Mouse (Mus musculus) bone marrow, adult 2 months (tissue): Measurements from ENCODE around the gene Btbd1. TPM values are rescaled to one million over a fixed set of nuclear protein-coding genes. Genes with fewer than 3 reads are reported as not detected.

Experiments used
- H3K27ac ChIP-seq: fragments of 200-500 bp; 2 replicates; pipeline ENCODE4 v1.5.1; 2012; ENCODE audit warnings: low read depth, mild to moderate bottlenecking, control low read depth, inconsistent platforms, low read length; ENCODE audit not compliant: control insufficient read depth, poor library complexity, insufficient read depth
- H3K4me1 ChIP-seq: fragments of 200-500 bp; 2 replicates; pipeline ENCODE4 v1.6.1; 2011; ENCODE audit warnings: low read length; ENCODE audit not compliant: control insufficient read depth, insufficient read depth
- H3K4me3 ChIP-seq: fragments of 200-500 bp; replicated peaks from 2 replicates; pipeline ENCODE3; 2011; ENCODE audit warnings: mild to moderate bottlenecking, low read depth, low read length, control low read depth; ENCODE audit not compliant: control insufficient read depth
- CTCF ChIP-seq: fragments of 200-500 bp; IDR thresholded peaks from 2 replicates; pipeline ENCODE4 v1.5.1; 2011; ENCODE audit warnings: low read length, control low read depth; ENCODE audit not compliant: control insufficient read depth, insufficient read depth
- POLR2A ChIP-seq: fragments of 200-500 bp; IDR thresholded peaks from 2 replicates; pipeline ENCODE4 v1.6.1; 2011; ENCODE audit warnings: low read depth, mild to moderate bottlenecking, control low read depth, low read length, borderline replicate concordance; ENCODE audit not compliant: control insufficient read depth
- WGBS: fragments of 180-500 bp; shearing (Covaris S2); methylation state at CpG from one replicate; pipeline ENCODE4 v1.1.7; 2018; 5-methylcytosine and 5-hydroxymethylcytosine counted together
- polyA plus RNA-seq: library from polyadenylated mRNA; stranded (reverse); fragments of >200 nt; gene quantifications from 2 replicates; pipeline ENCODE4 v1.2.4, GENCODE M21; 2011; ENCODE audit warnings: low replicate concordance; ENCODE audit not compliant: missing spikeins, insufficient read depth, insufficient read length

Btbd1 gene
- polyA plus RNA-seq, 1 experiment = 37.0 TPM

- Histone ChIP-seq H3K4me1 (peaks cover 9% of the 10 kb centered on the region; the same call in 1 of the 2 replicates), H3K27ac (peak overlapping the region; percentile 90), H3K4me3 (peak overlapping the region; percentile 84)
- TF ChIP-seq POLR2A (no peak), CTCF (no peak)
- 20% methylated on average over 24 of the region's 24 CpGs for WGBS
Observed at GRCm38 (mm10) chr7:81862587-81863583, 33.7 kb upstream of the Btbd1 start.

DNA sequence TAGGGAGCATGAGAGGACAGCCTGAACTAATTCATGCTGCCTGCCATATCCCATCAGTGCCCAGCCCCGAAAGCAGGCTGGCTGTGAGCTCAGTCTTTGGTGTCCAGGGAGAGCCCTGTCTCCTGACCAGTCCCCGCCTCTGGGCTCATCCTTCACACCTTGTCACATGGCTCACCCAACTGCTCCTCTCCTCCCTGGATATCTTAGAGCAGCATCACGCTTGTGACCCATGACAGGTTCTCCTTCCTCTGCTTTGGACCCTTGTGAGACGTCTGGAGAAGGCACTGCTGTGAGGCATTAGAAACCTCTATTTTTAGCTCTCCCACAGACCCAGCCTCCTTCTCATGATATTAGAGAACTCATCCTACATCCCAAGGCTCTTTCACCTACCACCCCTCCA, 32.7 kb upstream of the Btbd1 start:
- TF ChIP-seq POLR2A = no peak
- TF ChIP-seq CTCF = no peak
- peak overlapping the region; percentile 90 for H3K27ac ChIP-seq
- WGBS = 49% methylated on average over 4 of the region's 4 CpGs
- H3K4me1 ChIP-seq = peaks cover 9% of the 10 kb centered on the region; the same call in 1 of the 2 replicates
- peak overlapping the region; percentile 84 for H3K4me3 ChIP-seq

- Histone ChIP-seq H3K4me3 (peak overlapping the region; percentile 84), H3K27ac (peak overlapping the region; percentile 90), H3K4me1 (peaks cover 9% of the 10 kb centered on the region; the same call in 1 of the 2 replicates)
- 65% methylated on average over 2 of the region's 2 CpGs for WGBS
- TF ChIP-seq CTCF (no peak), POLR2A (no peak)
Observed at GRCm38 (mm10) chr7:81861461-81861860, 32.2 kb upstream of the Btbd1 start.

DNA sequence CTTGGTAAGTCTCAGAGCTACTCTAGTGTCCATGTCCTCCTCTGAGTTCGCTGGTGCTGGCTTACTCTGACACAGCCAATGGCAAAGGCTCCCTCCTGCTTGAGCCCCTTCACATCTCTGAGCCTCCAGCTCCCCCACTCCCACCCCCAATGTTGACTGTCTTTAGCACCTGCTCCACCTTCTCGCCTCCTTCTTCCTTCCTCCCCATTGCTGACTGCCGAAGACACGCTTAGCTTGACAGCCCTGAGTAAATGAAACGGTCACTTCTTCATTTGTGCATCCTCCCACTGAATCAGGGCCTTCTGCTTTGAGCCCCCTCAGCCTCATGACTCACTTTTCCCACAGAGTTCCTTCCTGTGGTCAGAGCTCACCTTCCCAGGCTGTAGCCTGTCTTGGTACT, 31.8 kb upstream of the Btbd1 start:
- Histone ChIP-seq H3K4me3 (peak overlapping the region; percentile 77), H3K4me1 (peaks cover 9% of the 10 kb centered on the region; the same call in 1 of the 2 replicates), H3K27ac (peak overlapping the region; percentile 90)
- TF ChIP-seq POLR2A = no peak
- TF ChIP-seq CTCF = no peak
- WGBS = 8% methylated on average over 5 of the region's 5 CpGs

GRCm38 (mm10) chr7:81860071-81860470, 30.8 kb upstream of the Btbd1 start:
- TF ChIP-seq POLR2A = peak; percentile 57; the same call in 1 of the 2 replicates
- no peak for TF ChIP-seq CTCF
- Histone ChIP-seq H3K4me3 (peak overlapping the region; percentile 77), H3K4me1 (peaks cover 9% of the 10 kb centered on the region; the same call in 1 of the 2 replicates), H3K27ac (peak overlapping the region; percentile 90)
- 1% methylated on average over 11 of the region's 11 CpGs for WGBS

GRCm38 (mm10) chr7:81858968-81859721, 29.9 kb upstream of the Btbd1 start, which contains the start of gene Tm6sf1:
Gene Tm6sf1, plus strand, starts transcription at chr7:81859001.
- Histone ChIP-seq H3K27ac (peak within 1 kb of the TSS; percentile 90), H3K4me1 (peaks cover 11% of the 10 kb centered on the region; the same call in 1 of the 2 replicates), H3K4me3 (peak within 1 kb of the TSS; percentile 77)
- under 1% methylated on average over 63 of the region's 64 CpGs for WGBS
- TF ChIP-seq POLR2A = peak; percentile 70; the same call in 1 of the 2 replicates
- no peak for TF ChIP-seq CTCF

- 26% methylated on average over 9 of the region's 9 CpGs for WGBS
- no peak for TF ChIP-seq CTCF
- no peak for TF ChIP-seq POLR2A
- peak overlapping the region; percentile 27 for H3K4me3 ChIP-seq
- peaks cover 11% of the 10 kb centered on the region for H3K4me1 ChIP-seq
- peak overlapping the region; percentile 11; the same call in 1 of the 2 replicates for H3K27ac ChIP-seq
Observed at GRCm38 (mm10) chr7:81858236-81858635, 29.0 kb upstream of the Btbd1 start.
